Mouse (Mus musculus) kidney, postnatal 36 days (tissue): ENCODE measurements at regions not wholly inside any gene's neighbourhood (a gene's known extent, or its start where the extent isn't known, plus 50 kb on each side); places are given as distances from the start of the nearest gene placed in this dataset.

Experiments
- DNase-seq, 2 experiments: peaks; one replicate each; pipeline ENCODE4 v3.0.0; 2021 to 2022; ENCODE audit warnings: mixed read lengths in 2 of 2

- DNase-seq = no peak
Measured at GRCm38 (mm10) chr16:57823329-57823728, 68.8 kb upstream of the Col8a1 start.

DNA sequence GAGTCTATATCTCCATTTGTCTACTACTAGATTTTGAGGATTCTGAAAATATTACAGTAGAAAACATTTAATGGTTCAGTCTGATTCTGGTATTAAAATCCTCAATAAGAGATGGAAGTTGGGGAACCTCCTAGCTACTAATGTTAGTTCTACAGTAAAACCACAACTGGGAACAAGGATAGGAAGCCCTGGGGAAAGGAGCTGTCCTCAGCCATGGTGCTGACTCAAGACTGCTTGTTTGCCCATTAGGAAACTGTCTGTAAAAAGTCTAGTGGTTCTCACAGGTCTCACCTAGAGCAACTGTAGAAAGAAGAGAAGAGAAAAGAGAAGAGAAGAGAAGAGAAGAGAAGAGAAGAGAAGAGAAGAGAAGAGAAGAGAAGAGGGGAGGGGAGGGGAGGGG is 90.9 kb upstream of the Col8a1 start:
- DNase-seq = peak in 1 of 2 experiments; percentile 40

DNA sequence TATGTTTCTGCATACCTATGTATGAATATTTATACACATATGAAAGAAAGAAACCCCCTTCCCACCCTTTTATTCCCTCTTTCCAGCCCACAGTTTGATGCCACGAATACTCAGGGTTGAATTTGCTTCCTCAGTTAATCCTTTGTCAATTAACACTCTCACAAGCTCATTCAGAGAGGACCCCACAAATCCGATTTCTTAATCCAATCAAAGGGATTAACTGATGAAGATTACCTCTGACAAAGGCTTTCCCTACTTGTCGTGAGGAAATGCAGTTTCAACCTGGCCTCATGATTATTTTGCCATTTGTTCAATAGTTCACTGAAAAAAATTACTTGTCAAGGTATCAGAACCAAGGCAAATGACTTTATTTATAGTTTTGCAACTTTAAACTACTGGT is 91.8 kb upstream of the Col8a1 start:
- DNase-seq = no peak

GRCm38 (mm10) chr16:57851854-57852253 is 97.3 kb upstream of the Col8a1 start:
- peak in 1 of 2 experiments; percentile 4 for DNase-seq

DNA sequence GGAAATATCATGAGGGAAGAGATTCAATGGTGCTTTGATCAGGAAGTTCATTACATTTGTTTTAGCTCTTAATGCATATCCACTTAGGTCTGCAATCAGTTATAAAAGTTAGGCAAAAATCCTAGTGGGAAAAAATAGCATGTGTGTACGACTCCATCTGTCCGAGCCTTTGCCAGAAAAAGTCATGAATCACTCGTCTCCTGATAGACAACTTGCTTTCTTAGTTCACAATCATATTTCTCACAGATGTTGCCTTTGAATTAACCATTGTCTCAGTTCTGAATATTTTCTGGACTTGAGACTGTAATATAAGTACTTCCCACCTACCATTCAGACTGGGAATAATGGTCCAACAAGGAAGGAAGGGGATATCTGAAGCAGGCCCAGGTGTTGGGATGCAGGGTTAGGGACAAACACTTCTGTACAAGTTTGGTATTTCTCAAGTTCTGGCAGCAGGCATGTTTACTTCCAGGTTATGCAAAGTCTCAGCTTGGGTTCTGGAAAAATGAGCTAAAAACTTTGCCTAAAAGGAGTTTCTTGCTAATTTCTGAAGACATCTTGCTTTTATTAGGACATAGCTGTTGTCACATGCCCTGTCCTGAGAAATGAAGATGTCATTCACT is 98.4 kb upstream of the Col8a1 start:
- DNase-seq = no peak

GRCm38 (mm10) chr16:57853751-57854150 is 99.2 kb upstream of the Col8a1 start:
- no peak for DNase-seq

- DNase-seq = no peak
Measured at GRCm38 (mm10) chr16:57857071-57857470, 102.5 kb upstream of the Col8a1 start.

GRCm38 (mm10) chr16:57858151-57858764 is 103.7 kb upstream of the Col8a1 start:
- DNase-seq = no peak

DNA sequence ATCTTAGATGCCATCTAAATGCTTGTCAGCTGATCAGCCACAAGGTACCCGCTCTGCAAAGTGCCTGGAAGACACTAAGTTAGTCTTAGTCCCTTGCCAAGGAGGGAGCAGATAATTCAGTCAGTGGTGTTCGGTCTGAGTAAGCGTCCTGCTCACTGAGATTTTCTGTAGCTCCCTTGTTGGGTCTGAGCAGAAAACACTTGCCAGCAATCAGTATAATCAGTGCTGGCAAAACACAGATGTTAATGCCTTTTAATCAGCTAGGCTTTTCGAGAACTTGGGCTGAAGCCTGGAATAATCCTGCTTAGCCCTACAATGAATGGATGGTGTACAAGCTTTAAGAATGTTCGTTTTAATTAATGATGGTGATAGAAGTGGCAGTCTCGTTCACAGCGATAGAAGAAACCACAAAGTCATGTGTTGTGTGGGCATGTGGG is 104.2 kb upstream of the Col8a1 start:
- no peak for DNase-seq

DNA sequence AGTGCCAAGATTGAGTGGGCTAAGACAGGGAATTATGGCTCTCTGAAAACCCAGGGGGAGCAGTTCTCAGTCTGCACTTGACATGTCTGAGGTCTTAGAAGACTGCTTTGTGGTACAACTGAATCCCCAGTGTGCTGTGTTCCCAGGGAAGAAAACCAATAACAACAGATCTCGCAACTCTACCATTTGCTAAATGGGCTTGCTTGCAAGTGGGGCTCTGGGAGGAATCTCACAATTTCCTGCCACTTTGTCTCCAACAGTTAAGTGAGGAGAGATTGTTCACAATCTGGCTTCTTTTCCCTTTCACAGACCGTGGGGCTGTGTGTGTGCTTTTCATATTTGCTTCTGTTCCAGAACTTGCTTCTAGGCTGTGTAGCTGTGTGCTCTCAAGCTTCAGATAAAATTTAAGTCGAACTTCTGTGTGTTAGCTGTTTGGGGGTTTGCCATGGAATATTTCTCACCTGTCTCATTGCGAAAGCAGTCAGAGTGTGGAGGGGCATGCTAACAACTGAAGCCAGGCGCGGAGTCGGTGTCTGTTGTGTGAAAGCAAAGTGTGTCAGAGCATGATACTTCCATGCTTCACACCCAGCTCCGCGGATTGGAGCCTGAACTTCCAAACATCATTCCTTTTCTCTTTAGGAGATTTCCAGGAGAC is 108.8 kb upstream of the Col8a1 start:
- DNase-seq = no peak

- DNase-seq = no peak
Measured at GRCm38 (mm10) chr16:57876857-57877256, 122.3 kb upstream of the Col8a1 start.

- DNase-seq = no peak
Measured at GRCm38 (mm10) chr16:57881575-57882094, 127.1 kb upstream of the Col8a1 start.

DNA sequence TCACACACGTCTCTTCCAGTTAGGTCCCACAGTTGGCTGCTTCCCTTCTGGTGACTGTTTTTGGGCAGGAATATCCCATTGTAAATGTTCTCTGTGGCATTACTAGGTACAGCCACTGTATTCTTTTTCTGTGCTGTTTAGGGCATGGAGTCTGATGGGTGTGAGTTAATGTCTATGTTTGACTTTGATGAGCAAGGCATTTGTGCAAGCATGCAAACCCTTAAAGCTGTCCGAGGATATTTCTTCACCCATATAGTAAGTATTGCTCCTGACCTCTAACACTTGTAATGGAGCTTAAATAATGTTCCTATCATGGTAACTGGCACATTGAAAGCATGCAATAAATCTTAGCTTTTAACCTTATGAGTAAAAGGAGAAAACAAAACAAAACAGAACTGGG is 133.6 kb upstream of the Col8a1 start:
- DNase-seq = no peak

DNA sequence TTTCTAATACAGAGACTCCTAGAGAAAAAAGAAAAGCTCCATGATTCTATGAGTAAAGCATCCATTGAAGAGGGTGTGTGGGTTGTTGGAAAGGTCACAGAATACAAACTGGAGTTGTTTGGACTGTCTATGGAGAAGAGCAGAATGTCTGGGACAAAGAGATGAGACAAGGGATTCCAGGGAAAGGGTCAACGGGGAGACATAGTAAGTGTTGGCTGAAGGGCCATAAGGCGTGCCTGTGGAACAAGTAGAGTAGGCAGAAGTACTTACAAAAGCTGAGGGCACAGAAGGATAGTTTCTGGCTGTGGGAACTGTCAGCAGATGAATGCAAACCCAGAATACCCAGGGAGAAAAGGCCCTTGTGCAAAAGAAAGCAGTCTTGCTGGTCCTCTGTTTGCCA is 134.0 kb upstream of the Col8a1 start:
- no peak for DNase-seq

- DNase-seq = no peak
Measured at GRCm38 (mm10) chr16:57890135-57890534, 135.6 kb upstream of the Col8a1 start.

GRCm38 (mm10) chr16:57893111-57893510 is 138.6 kb upstream of the Col8a1 start:
- DNase-seq = peak in 1 of 2 experiments; percentile 15

- DNase-seq = no peak
Measured at GRCm38 (mm10) chr16:57893698-57894352, 139.3 kb upstream of the Col8a1 start.

DNA sequence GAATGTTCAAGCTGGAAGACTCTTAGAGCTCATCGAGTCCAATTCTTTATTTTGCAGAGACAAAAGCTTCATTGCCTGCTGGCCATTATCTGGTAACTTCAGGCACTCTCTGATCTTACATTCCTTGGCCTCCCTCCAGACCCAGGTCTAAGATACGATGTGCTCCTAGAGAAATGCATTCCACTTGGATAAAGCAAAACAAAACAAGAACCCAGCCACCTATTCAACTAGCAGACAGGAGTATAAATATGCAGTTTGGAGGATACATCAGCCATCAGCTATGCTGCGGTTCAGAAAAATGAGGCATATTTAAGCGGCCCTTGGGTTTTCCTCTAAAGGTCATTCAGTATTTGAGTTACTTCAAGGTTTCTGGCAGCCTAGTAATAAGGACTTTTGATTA is 146.5 kb upstream of the Col8a1 start:
- no peak for DNase-seq

DNA sequence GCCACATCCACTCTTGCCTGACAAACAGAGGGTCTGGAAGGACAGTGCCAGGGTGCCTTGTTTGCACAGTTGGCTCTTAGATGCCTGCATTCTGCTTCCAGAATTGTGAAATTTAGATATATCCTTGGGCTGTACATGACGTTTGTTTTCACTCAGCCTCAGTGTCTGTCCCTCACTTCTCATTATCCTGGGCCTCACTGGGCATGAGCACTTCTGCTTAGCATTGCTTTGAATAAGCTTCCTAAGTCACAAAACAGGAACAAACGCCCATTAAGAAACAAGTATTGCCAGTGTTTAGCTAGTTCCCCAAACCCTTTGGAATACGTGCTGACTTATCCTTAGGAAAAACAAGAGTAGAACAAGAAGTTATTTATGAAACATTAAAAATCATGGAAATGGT is 148.0 kb upstream of the Col8a1 start:
- no peak for DNase-seq

DNA sequence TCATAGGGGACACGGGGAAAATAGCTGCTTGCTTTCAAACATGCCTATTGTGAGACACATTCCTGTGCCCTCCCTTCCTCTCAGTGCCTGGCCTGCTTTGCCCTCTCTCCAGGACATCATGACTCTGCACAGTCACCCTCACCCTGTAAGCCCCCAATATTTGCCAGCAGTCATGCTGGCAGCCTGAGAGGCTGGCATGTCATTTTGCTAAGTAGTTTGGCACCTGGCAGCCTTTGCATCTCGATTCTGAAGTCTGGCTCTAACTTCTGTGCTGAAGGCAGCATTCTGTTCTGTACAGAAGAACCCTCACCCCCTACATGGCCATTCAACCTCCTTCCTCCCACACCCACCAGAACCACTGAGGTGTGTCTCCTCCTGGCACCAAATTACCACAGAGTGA is 157.5 kb upstream of the Col8a1 start:
- DNase-seq = no peak

- no peak for DNase-seq
Measured at GRCm38 (mm10) chr16:57914506-57914905, 160.0 kb upstream of the Col8a1 start.

- no peak for DNase-seq
Measured at GRCm38 (mm10) chr16:57915451-57915850, 160.9 kb upstream of the Col8a1 start.

GRCm38 (mm10) chr16:57923447-57924129 is 169.1 kb upstream of the Col8a1 start:
- no peak for DNase-seq
